Mouse (Mus musculus): Measurements from ENCODE around the gene Tbx1. TPM values are rescaled to one million over a fixed set of nuclear protein-coding genes. Genes with fewer than 3 reads are reported as not detected.

The Tbx1 gene
- polyA plus RNA-seq, 1 experiment from 2014 or later = 7.8 TPM

- no peaks in the 10 kb centered on the region for H3K27me3 ChIP-seq (replicated peaks; ENCODE audit: insufficient read depth, low read length)
Measured at GRCm38 (mm10) chr16:18609099-18609498, 18.6 kb upstream of the Tbx1 start.

GRCm38 (mm10) chr16:18608226-18608625 is 17.8 kb upstream of the Tbx1 start:
- 19% methylated on average over 11 of the region's 11 CpGs for WGBS

More at GRCm38 (mm10) chr16:18609099-18609498, 18.6 kb upstream of the Tbx1 start:
- ATAC-seq = no peak
- WGBS = 61% methylated on average over 2 of the region's 2 CpGs
- Histone ChIP-seq H3K9me3 (ENCODE audit: low read length) (no peaks in the 10 kb centered on the region), H3K4me3 (ENCODE audit: low read depth, low read length) (no peak overlapping the region), H3K4me1 (ENCODE audit: insufficient read depth, low read depth, low read length) (no peaks in the 10 kb centered on the region; the same call in 1 of the 2 replicates), H3K27ac (ENCODE audit: low read length) (no peak overlapping the region), H3K9ac (replicated peaks; ENCODE audit: low read depth) (no peak overlapping the region), H3K36me3 (ENCODE audit: insufficient read depth, low read length) (no peaks in the 10 kb centered on the region), H3K4me2 (replicated peaks; ENCODE audit: low read depth, low read length) (no peak overlapping the region)
- TF ChIP-seq CTCF (IDR thresholded peaks at IDR 0.05) = no peak
- TF ChIP-seq EP300 (IDR thresholded peaks at IDR 0.05) = no peak
- no peak for DNase-seq (ENCODE audit: low spot score)

GRCm38 (mm10) chr16:18605705-18606104 is 15.2 kb upstream of the Tbx1 start:
- ATAC-seq (no peak), DNase-seq (ENCODE audit: low spot score) (no peak)
- 60% methylated on average over 5 of the region's 5 CpGs for WGBS
- Histone ChIP-seq H3K9me3 (ENCODE audit: low read length) (no peaks in the 10 kb centered on the region), H3K9ac (replicated peaks; ENCODE audit: low read depth) (no peak overlapping the region), H3K36me3 (ENCODE audit: insufficient read depth, low read length) (no peaks in the 10 kb centered on the region), H3K27ac (ENCODE audit: low read length) (no peak overlapping the region), H3K4me3 (ENCODE audit: low read depth, low read length) (no peak overlapping the region), H3K27me3 (replicated peaks; ENCODE audit: insufficient read depth, low read length) (no peaks in the 10 kb centered on the region), H3K4me2 (replicated peaks; ENCODE audit: low read depth, low read length) (no peak overlapping the region), H3K4me1 (ENCODE audit: insufficient read depth, low read depth, low read length) (no peaks in the 10 kb centered on the region; the same call in 1 of the 2 replicates)
- TF ChIP-seq CTCF (IDR thresholded peaks at IDR 0.05) (no peak), EP300 (IDR thresholded peaks at IDR 0.05) (no peak)

More at GRCm38 (mm10) chr16:18608226-18608625, 17.8 kb upstream of the Tbx1 start:
- no peak overlapping the region for H3K27ac ChIP-seq (ENCODE audit: low read length)
- H3K9me3 ChIP-seq (ENCODE audit: low read length) = no peaks in the 10 kb centered on the region
- no peak overlapping the region for H3K9ac ChIP-seq (replicated peaks; ENCODE audit: low read depth)
- no peak for DNase-seq (ENCODE audit: low spot score)
- no peak overlapping the region for H3K4me3 ChIP-seq (ENCODE audit: low read depth, low read length)
- no peaks in the 10 kb centered on the region for H3K36me3 ChIP-seq (ENCODE audit: insufficient read depth, low read length)
- H3K27me3 ChIP-seq (replicated peaks; ENCODE audit: insufficient read depth, low read length) = no peaks in the 10 kb centered on the region
- no peaks in the 10 kb centered on the region; the same call in 1 of the 2 replicates for H3K4me1 ChIP-seq (ENCODE audit: insufficient read depth, low read depth, low read length)
- ATAC-seq = no peak
- no peak for TF ChIP-seq CTCF (IDR thresholded peaks at IDR 0.05)
- TF ChIP-seq EP300 (IDR thresholded peaks at IDR 0.05) = no peak
- no peak overlapping the region for H3K4me2 ChIP-seq (replicated peaks; ENCODE audit: low read depth, low read length)

GRCm38 (mm10) chr16:18604267-18604701 is 13.8 kb upstream of the Tbx1 start:
- no peaks in the 10 kb centered on the region for H3K36me3 ChIP-seq (ENCODE audit: insufficient read depth, low read length)
- no peaks in the 10 kb centered on the region; the same call in 1 of the 2 replicates for H3K4me1 ChIP-seq (ENCODE audit: insufficient read depth, low read depth, low read length)
- DNase-seq (ENCODE audit: low spot score) (no peak), ATAC-seq (peak; percentile 31)
- no peaks in the 10 kb centered on the region for H3K9me3 ChIP-seq (ENCODE audit: low read length)
- H3K4me2 ChIP-seq (replicated peaks; ENCODE audit: low read depth, low read length) = no peak overlapping the region
- whole genome bisulfite sequencing = 35% methylated on average over 8 of the region's 8 CpGs
- no peak overlapping the region for H3K9ac ChIP-seq (replicated peaks; ENCODE audit: low read depth)
- no peak overlapping the region for H3K27ac ChIP-seq (ENCODE audit: low read length)
- TF ChIP-seq CTCF (IDR thresholded peaks at IDR 0.05) (no peak), EP300 (IDR thresholded peaks at IDR 0.05) (no peak)
- H3K4me3 ChIP-seq (ENCODE audit: low read depth, low read length) = no peak overlapping the region
- H3K27me3 ChIP-seq (replicated peaks; ENCODE audit: insufficient read depth, low read length) = no peaks in the 10 kb centered on the region

- no peak for ATAC-seq
- H3K9me3 ChIP-seq (ENCODE audit: low read length) = no peaks in the 10 kb centered on the region
Measured at GRCm38 (mm10) chr16:18601447-18601846, 11.0 kb upstream of the Tbx1 start.

GRCm38 (mm10) chr16:18598006-18598405 is 7.5 kb upstream of the Tbx1 start:
- Histone ChIP-seq H3K4me3 (ENCODE audit: low read depth, low read length) (no peak overlapping the region), H3K9ac (replicated peaks; ENCODE audit: low read depth) (no peak overlapping the region), H3K4me1 (ENCODE audit: insufficient read depth, low read depth, low read length) (no peaks in the 10 kb centered on the region), H3K27ac (ENCODE audit: low read length) (no peak overlapping the region), H3K36me3 (ENCODE audit: insufficient read depth, low read length) (no peaks in the 10 kb centered on the region), H3K27me3 (replicated peaks; ENCODE audit: insufficient read depth, low read length) (peaks cover 3% of the 10 kb centered on the region; the same call in 1 of the 2 replicates), H3K9me3 (ENCODE audit: low read length) (no peaks in the 10 kb centered on the region), H3K4me2 (replicated peaks; ENCODE audit: low read depth, low read length) (no peak overlapping the region)
- DNase-seq (ENCODE audit: low spot score) (no peak), ATAC-seq (no peak)
- TF ChIP-seq EP300 (IDR thresholded peaks at IDR 0.05) (no peak), CTCF (IDR thresholded peaks at IDR 0.05) (no peak)
- WGBS = 66% methylated on average over 3 of the region's 3 CpGs

More at GRCm38 (mm10) chr16:18601447-18601846, 11.0 kb upstream of the Tbx1 start:
- no peak overlapping the region for H3K4me3 ChIP-seq (ENCODE audit: low read depth, low read length)
- no peak for TF ChIP-seq CTCF (IDR thresholded peaks at IDR 0.05)
- TF ChIP-seq EP300 (IDR thresholded peaks at IDR 0.05) = no peak
- no peaks in the 10 kb centered on the region for H3K27me3 ChIP-seq (replicated peaks; ENCODE audit: insufficient read depth, low read length)
- H3K4me2 ChIP-seq (replicated peaks; ENCODE audit: low read depth, low read length) = no peak overlapping the region
- no peak overlapping the region for H3K9ac ChIP-seq (replicated peaks; ENCODE audit: low read depth)
- H3K27ac ChIP-seq (ENCODE audit: low read length) = no peak overlapping the region
- WGBS = 50% methylated on average over 7 of the region's 7 CpGs
- no peaks in the 10 kb centered on the region for H3K4me1 ChIP-seq (ENCODE audit: insufficient read depth, low read depth, low read length)
- no peaks in the 10 kb centered on the region for H3K36me3 ChIP-seq (ENCODE audit: insufficient read depth, low read length)
- no peak for DNase-seq (ENCODE audit: low spot score)

GRCm38 (mm10) chr16:18596255-18596654 is 5.8 kb upstream of the Tbx1 start:
- TF ChIP-seq EP300 (IDR thresholded peaks at IDR 0.05) = no peak
- no peak for TF ChIP-seq CTCF (IDR thresholded peaks at IDR 0.05)
- no peak overlapping the region for H3K27ac ChIP-seq (ENCODE audit: low read length)
- peaks cover 13% of the 10 kb centered on the region for H3K27me3 ChIP-seq (replicated peaks; ENCODE audit: insufficient read depth, low read length)
- no peaks in the 10 kb centered on the region for H3K36me3 ChIP-seq (ENCODE audit: insufficient read depth, low read length)
- no peak for DNase-seq (ENCODE audit: low spot score)
- no peak for ATAC-seq
- no peak overlapping the region for H3K4me3 ChIP-seq (ENCODE audit: low read depth, low read length)
- H3K4me1 ChIP-seq (ENCODE audit: insufficient read depth, low read depth, low read length) = peaks cover 6% of the 10 kb centered on the region; the same call in 1 of the 2 replicates
- H3K9ac ChIP-seq (replicated peaks; ENCODE audit: low read depth) = no peak overlapping the region
- 50% methylated on average over 5 of the region's 5 CpGs for WGBS
- H3K9me3 ChIP-seq (ENCODE audit: low read length) = no peaks in the 10 kb centered on the region
- no peak overlapping the region for H3K4me2 ChIP-seq (replicated peaks; ENCODE audit: low read depth, low read length)

Data from lung, postnatal 0 days (tissue).